Mouse (Mus musculus): ENCODE results near the gene Capn7. TPM values are rescaled to one million over a fixed set of nuclear protein-coding genes. Genes with fewer than 3 reads are reported as not detected.

Capn7 gene
- total RNA-seq, 2 experiments from 2014 or later, result 31.0 to 32.0 TPM

DNA sequence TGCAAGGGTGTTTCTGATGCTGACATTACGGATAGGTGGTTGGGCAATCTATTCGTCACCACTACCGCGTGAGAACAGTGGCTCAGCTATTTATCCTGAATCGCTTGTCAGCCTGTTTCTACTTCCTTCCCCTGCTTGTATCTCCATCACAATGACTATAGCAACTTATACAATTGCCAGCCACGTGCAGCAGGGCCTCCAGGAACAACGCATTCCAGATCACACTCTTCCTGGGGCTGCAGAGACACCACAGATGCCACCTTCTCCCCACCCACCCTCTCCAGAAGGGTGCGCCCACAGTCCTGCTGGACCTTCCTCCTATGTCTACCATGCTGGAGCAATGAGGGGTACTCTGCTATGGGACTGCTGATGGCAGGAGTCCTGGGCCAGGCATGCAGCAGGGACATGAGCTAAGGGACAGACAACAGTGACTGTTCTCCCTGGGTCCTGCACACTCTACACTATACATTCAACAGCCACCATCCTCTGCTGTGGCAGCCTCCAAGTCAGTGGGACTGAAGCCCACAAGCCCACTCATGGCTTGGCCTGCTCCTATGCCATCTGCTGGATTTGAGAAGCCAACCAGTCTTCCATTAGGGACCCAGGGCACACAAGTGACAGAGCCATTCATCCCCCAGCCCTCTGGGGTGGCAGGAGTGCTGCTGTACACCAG lies 56.6 kb downstream of the Capn7 start:
- intact Hi-C loops (cut with DNase I), result no loop called here
- no peak for DNase-seq (ENCODE audit: low spot score)

DNA sequence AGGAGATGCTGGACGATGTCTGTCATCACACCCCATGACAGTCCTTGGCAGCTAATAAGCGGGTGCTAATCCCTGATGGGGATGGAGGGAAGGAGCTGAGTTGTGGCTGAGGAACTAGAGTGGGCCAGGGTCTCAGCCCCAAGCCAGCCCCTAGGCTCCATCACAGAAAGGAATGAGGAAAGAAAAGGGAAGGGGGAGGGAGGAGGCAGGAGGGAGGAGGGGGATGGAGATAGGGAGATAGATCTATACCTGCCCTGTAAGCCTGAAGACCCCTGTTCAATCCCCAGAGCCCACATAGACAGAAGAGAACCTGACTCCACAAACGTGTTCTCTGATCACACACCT lies 57.1 kb downstream of the Capn7 start:
- intact Hi-C loops (cut with DNase I), result no loop called here
- DNase-seq (ENCODE audit: low spot score), result no peak

DNA sequence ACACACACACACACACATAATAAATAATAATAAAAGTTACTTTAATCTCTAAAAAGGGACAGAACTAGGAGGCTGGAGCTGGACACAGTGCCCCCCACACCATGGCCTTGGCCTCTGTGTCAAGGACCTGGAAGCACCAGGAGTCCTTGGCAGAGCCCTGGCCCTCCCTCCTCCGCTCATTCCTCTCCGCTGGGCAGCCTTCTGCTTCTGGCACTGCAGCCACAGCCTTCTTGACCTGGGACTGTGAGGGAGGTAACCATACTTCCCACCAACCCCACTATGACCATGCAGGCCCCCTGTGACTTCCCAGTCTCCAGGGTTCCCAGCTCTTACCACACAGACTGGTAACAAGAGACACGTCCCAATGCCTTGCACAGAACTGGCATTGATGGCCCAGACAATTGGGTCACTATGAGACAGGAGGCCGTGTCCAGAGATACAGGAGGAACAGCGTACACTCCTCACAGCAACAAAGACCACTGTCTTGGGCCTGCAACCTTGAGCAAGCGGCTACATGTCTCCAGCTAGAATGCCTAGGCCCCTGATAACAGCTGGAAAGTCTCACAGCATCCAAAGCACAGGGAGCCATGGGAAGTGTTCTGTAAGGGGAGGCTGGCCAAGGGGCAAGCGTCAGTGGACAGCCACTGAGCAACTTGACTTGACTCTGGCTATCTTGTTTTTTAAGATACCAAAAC lies 57.6 kb downstream of the Capn7 start:
- intact Hi-C loops (cut with DNase I), result no loop called here
- DNase-seq (ENCODE audit: low spot score), result no peak

DNA sequence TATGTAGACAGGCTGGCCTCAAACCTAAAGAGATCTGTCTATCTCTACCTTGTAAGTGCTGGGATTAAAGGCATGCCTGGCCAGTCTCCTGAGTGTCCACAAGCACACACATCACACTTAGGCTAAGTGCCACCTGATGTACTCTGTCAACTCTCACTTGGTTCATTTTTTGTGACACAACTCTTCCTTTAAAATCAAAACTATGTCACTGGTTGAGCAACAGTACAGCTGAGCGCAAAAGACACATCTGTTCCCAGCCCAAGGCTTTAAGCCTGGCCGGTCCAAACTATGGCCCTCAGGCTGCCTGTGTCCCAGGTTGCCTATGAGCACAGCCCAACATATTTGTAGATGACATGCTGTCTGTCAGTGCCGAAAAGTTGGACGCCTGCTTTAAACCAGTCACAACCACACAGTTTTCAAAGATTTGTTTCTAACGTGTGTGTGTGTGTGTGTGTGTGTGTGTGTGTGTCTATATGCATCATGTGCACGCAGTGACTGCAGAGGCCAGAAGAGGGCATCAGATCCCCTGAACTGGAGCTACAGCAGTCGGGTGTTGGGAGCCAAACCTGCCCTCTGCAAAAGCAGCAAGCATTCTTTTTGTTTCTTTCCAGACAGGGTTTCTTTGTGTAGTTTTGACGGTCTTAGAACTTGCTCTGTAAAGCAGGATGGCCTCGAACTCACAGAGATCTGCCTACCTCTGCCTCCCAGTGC lies 58.5 kb downstream of the Capn7 start:
- DNase-seq (ENCODE audit: low spot score), result no peak
- intact Hi-C loops (cut with DNase I), result no loop called here

DNA sequence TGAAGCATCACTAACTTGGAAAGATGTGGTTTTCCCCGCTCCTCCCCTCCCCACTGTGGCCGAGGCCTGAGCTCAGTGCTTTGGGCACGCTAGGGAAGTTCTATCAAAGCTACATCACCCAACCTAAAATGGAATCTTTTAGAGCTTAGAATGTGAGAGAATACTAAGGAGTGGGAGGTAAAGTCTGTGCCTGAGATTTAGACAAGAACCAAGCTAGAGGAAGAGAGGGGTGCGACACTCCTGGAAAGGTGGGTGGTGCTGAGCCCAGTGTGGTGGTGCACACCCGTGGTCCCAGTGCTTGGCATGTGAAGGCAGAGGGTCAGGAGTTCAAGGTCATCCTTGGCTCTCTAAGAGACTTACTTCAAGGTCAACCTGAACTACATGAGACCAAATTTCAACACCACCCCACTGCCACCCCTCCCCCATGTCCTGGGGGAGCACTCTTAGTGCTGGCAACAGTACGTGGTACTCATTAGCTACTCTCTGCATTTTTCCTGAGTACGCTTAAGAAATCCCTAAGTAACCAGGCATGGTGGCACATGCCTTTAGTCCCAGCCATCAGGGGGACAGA lies 59.3 kb downstream of the Capn7 start:
- intact Hi-C loops (cut with DNase I), result no loop called here
- no peak for DNase-seq (ENCODE audit: low spot score)

DNA sequence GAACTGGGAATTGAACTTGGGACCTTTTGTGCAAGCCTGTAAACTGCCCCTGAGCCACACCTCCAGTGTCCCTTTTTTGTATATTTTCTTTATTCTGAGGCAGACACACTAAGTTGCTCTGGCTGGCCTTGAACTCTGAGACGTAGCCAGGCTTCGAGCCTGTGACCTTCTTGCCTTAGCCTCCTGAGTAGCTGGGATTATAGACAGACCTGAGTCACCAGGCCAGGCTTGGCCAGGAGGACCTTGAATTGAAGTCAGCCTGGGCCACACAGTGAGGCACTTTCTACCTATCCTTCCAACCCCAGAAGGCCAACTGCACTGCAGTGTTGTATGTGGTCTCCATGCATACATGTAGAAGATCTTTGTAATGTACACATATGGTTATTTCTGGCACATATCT lies 60.0 kb downstream of the Capn7 start:
- intact Hi-C loops (cut with DNase I), result no loop called here
- DNase-seq (ENCODE audit: low spot score), result no peak

DNA sequence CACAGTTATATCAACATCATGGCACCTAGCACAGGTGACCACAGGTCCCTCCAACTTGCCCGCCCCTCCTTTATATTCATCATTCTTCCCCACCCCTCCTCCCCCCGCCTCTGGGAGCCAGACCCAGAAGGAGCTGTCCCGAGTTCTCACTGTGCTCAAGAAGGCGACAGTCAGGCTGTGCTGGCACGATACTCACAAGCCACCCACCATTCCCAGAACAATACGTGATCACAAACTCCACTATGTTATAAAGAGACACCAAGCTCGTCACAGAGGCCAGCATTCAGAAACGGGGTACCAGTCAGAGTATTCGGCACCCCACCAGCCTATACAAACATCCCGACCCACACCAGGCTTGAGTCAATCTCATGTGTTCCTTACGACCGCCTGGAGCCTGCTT lies 60.9 kb downstream of the Capn7 start:
- DNase-seq (ENCODE audit: low spot score), result no peak
- intact Hi-C loops (cut with DNase I), result no loop called here

DNA sequence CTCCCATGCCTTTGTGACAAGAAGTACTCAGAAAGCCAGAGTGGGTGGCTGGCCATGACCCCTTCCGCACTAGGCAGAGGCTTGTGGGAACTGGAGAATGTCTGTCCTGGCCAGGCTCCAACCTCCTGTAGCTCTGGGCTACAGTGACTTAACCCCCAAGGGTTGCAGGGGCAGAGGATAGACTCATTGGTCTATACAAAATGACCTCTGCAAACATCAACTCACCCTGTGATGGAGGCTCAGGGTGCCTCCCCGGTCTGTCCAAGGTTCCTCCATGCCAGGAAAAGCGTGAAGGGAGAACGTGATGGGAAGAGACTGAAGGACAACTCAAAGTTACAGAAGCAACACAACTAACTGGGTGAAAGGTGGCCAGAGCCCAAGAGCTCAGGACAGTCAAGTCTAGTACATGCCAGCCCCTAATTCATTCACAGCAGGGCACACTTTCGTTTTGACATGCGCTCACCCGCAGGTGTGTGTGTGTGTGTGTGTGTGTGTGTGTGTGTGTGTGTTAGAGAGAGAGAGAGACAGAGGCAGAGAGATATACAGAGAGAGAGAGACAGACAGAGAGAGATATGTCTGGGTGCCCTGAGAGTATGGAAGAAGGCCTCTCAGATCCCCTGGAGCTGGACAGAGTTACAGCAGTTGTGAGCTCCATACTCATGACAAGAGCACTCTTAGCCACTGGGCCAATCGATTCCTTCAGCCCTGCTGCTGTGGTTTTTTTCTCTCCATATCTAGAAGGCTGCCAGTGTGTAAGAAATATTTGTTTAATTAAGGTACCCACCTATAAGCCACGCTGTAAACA lies 61.6 kb downstream of the Capn7 start:
- intact Hi-C loops (cut with DNase I), result no loop called here
- no peak for DNase-seq (ENCODE audit: low spot score)

DNA sequence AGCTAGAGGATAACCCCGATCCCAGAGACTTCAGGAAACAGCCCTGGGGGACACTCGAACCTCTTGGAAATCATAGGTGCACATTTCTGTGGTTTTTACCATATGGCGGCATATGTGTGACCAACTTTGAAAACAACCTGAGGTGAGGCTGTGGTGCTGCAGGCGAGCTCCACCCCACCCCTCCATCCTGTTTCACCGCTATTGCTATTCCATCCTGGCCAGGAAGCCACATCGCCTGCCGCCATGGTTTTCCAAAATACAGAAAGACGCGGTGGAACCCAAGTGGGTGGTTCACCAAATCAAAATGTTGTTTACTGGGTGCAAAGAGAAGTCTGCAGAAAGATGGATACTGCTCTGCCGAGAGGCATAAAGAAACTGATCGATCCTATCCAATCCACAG lies 62.4 kb downstream of the Capn7 start:
- intact Hi-C loops (cut with DNase I), result no loop called here
- no peak for DNase-seq (ENCODE audit: low spot score)

DNA sequence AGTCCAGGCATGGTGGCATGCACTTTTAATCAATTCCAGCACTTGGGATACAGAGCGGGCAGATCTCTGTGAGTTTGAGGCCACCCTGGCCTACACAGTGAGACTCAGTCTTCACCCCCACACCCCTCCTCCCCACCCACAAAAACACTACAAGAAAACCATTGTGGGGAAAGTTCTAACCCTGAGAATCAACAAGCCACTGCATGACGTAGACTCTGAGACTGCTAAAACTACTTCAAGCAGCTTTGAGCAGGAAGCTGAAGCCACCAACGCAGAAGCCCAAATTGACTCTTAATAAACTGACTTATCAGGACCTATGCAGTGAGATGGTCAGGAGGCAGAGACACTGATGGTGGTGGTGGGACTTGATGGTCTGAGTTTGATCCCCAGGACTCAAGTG lies 62.8 kb downstream of the Capn7 start:
- intact Hi-C loops (cut with DNase I), result no loop called here
- no peak for DNase-seq (ENCODE audit: low spot score)

DNA sequence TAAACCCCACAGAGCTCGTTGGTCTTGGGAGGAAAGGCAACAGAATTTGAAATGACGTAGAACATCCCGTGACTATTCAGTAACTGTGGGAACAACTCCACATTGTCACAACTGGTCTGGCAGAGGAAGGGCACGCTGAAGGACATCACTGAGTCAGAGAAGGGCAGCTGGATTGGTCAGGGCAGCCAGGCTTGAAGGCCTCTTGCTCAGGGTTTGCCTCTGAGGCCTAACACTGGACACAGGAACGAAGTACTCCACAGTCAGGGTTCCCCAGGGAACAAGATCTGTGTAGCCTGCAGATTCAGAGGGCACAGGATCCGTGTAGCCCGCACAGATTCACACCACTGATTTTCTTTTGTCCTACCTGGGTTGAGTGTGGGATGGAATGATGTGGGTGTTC lies 63.8 kb downstream of the Capn7 start:
- DNase-seq (ENCODE audit: low spot score), result no peak
- intact Hi-C loops (cut with DNase I), result no loop called here

DNA sequence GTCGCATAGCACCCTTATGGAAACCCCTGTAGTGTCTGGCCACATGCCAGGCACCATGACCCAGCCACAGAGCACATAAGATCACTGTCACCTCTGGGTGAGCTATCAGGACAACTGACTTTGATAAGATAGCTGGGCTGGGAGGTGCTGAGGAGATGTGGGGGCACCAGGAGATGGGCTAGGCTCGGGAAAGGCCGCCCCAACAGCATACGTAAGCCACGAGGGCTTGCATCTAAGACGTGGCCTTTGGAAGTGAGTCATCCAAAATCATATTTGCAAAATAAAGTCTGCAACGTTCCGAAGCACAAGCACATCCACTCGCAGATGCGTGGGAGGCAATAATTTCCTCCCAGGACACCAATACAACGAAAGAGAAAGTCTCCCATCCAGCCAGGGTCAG lies 64.5 kb downstream of the Capn7 start:
- intact Hi-C loops (cut with DNase I), result no loop called here
- no peak for DNase-seq (ENCODE audit: low spot score)

DNA sequence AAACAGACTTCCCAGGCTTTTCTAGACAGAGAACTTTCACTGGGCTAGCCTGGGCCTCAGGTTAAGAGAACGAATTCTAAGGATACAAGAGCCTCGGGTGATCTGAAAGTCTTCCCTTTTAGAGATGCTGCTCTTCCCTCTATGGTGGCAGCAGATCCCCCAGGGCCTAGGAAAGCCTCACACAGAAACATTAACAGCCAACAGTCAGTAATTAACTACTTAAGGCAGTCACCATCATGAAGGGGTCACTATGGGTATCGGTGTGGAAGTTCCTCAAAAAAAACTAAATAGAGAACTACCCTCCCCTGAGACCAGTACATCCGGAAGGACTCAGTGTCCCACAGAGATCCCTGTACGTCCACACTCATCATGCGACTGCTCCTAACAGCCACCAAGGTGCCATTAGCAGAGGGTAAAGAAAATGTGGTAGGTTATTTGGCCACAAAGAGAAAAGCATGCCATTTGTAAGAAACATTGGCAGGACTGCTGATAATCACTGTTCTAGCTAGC lies 65.5 kb downstream of the Capn7 start:
- DNase-seq (ENCODE audit: low spot score), result no peak
- intact Hi-C loops (cut with DNase I), result loop anchor here (2.0 kb wide), 1 partner anchor 13 kb away; no protein-coding TSS in a partner anchor

DNA sequence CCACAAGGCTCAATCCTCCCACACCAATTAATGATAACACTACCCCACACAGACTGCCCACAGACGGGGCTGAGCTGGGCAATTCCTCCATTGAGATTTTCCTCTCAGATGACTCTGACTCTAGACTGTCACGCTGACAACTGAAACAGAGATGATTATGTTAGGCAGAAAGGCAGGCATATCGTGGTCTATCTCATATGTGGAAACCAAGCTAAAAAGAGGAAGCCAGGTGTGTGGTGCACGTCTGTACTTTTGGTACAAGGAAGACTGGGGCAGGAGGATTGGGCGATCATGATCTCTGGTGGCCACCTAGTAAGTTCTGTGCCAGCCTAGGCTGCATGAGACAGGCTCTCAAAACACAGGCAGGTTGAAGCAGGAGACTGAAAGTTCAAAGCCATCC lies 66.3 kb downstream of the Capn7 start:
- intact Hi-C loops (cut with DNase I), result loop anchor here (2.0 kb wide), 1 partner anchor 14 kb away; no protein-coding TSS in a partner anchor
- DNase-seq (ENCODE audit: low spot score), result no peak

DNA sequence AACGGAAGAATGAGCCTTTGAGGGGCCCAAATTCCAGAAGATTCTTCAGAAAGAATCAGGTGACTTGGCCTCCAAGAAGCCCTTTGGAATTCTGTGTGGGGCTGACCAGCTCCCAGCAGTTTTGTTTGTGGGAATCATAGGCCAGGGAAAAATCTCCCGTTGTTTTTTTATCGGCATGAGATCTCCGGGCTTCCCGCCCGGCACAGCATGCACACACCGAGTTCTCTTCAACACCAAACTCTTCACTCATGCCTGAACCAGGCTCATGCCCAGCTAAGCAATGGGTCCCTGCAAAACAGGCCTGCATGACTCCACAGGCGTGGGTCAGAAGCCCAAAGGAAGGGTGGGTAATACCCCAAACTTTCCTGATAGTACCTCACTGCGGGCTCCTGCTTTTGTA lies 67.1 kb downstream of the Capn7 start:
- intact Hi-C loops (cut with DNase I), result loop anchor here (2.0 kb wide), 1 partner anchor 15 kb away; no protein-coding TSS in a partner anchor
- no peak for DNase-seq (ENCODE audit: low spot score)

DNA sequence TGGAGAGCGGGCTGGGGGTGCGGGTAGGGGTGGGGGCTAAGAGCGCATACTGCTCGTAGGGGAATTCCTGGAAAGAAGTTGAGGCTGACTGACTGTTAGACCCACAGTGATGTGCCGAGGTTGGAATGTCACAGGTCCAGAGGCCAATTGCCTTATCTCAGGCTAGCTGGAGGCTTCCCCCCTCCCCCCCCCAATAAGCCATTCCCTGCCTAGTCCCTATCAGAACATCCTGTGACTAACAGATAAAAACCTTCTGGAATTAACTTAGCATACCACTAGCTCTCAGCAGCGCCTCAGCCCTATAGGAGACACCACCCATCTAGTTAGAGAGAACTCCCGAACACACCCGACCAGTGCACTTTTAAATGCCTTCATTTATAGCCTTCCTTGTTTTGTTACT lies 67.6 kb downstream of the Capn7 start:
- intact Hi-C loops (cut with DNase I), result loop anchor here (2.0 kb wide), 1 partner anchor 15 kb away; no protein-coding TSS in a partner anchor
- DNase-seq (ENCODE audit: low spot score), result no peak

DNA sequence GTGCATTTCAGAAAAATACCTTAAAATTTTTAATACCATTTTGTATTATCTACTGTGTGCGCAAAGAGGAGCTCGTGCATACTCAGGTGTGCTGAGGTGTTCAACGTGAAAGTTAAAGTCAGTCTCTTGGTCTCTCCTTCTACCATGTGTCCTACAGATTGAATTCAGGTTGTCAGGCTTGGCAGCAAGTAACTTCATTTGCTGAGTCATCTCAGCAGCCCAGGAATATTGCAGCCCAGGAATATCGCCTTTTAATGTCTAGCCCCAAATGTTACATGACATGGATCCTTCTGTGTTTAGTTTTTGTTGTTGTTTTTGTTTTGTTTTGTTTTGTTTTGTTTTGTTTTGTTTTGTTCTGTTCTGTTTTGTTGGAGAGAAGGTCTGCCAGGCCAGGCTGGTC lies 68.2 kb downstream of the Capn7 start:
- intact Hi-C loops (cut with DNase I), result no loop called here
- DNase-seq (ENCODE audit: low spot score), result no peak

DNA sequence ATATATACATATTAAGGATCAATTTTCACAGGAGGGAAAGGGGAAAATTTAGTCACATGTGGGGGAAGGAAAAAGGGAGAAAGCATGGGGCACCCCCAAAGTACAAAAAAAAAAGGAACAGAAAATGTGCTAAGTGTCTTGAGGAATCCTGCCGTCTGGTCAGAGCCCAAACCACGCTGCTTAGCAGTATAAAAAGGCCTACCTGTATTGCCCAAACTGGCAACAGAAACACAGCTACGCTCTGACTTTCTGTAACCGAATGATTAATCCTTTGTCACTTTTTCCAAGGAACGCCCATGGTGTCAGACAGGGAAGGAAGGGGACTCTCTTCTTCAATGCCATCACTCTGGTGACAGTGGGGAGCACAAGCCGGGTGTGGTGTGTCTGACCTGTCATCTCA lies 69.2 kb downstream of the Capn7 start:
- no peak for DNase-seq (ENCODE audit: low spot score)
- intact Hi-C loops (cut with DNase I), result no loop called here

DNA sequence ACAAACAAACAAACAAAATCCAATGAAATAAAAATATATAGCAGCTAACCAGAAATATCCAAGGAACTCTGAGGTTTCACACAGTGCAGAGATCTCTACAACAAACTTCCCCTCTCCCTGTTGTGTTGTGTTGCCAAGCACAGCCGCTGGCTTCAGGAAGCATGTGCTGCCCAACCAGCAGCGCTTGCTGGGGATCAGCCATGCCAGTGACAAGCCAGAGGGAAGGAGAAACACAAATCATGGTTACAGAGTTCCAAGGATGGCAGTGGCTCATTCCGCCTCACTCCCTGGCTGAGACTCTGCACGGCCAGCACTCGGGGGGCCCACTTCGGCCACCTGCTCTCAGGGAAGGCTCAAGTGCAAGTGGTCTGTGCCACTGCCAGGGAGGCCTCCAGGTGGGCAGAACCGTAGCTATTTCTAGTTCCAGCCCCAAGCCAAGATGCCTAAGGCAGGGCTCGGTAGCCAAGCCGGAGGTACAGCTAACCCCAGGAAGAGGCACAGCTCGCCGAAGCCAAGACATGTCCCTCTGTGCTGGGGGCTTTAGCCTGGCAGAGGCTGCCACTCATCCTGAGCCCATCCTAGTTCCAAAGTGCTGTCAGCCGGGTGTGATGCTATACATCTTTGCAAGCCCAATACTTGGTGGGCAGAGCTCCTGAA lies 69.8 kb downstream of the Capn7 start:
- DNase-seq (ENCODE audit: low spot score), result no peak

More for the DNA sequence above, 69.8 kb downstream of the Capn7 start:
- intact Hi-C loops (cut with DNase I), result no loop called here
